Mouse (Mus musculus): Measurements from ENCODE around the gene Nav2.

- TF ChIP-seq GATA1 (IDR thresholded peaks at IDR 0.05; ENCODE audit: borderline replicate concordance, low read length) = no peak
- TF ChIP-seq FLI1 (IDR thresholded peaks at IDR 0.05; ENCODE audit: low read length) = peak; percentile 20; the same call in 1 of the 2 replicates
These were observed 27.7 kb upstream of the Nav2 start for GRCm38 (mm10) chr7:48880591-48881481.
